Comparison of ENCODE assay signal across 8 mouse cellular contexts in the genomic region with DNA sequence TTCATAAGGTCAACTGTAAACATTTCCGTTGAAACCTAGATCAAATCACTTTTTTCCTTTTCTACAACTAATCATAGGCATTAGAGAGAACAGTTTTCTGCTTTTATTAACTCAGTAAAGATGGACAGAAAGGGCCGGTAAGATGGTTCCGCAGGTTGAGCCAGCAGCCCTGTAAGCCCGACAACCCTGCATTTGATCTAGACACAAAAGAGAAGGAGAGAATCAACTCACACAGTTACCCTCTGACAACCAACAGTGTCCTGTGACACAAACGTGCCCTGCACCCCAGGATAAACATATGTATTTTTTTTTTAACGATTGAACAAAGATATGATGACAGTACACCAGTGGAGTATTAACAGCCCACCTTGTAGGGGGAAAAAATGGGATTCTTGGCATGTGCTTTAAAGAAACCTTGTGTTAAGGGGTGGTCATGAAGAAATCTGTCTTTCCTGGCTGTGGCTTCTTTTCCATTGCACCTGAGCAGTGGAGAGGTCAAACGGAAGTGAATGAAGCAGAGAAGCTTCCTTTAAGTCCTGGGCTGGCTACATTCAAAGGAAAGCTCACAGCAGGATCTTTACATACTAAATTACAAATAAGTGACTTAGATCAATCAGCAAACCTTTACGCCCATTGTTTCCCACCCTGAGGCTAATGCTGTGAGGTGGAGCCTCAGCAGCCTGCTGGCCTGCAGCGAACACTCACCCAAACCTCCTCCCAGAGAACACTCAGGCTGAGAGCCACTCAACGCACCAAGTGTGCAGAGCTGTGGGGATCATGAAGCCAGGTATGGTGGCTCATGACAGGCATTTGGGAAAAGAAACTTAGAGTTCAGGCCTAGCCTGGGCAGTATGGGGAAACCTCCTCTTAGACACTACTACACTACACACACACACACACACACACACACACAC.
A peak's percentile ranks its signal among the peaks of the same experiment; 100 is the strongest.
DNase-seq lines count a peak whose midpoint lies in the region; ATAC-seq and TF ChIP-seq lines count a peak whose summit lies in the region.

No protein-coding gene starts in this region.

- no peaks in the 10 kb centered on the region for H3K36me3 ChIP-seq in forebrain, embryonic 16.5 days (ENCODE audit: control insufficient read depth, insufficient read depth)
- H3K36me3 ChIP-seq in forebrain, postnatal 0 days (ENCODE audit: insufficient read depth) = no peaks in the 10 kb centered on the region
- H3K36me3 ChIP-seq in testis, adult 2 months (ENCODE audit: control insufficient read depth, insufficient read depth, low read length) = no peaks in the 10 kb centered on the region
- no peaks in the 10 kb centered on the region for H3K36me3 ChIP-seq in stomach, postnatal 0 days (ENCODE audit: control insufficient read depth, insufficient read depth, low read length)

- H3K4me2 ChIP-seq in forebrain, embryonic 16.5 days (ENCODE audit: low read length) = 0 out of 2 replicates have a peak overlapping the region, but pooled peaks have one; percentile 21
- no peak overlapping the region for H3K4me2 ChIP-seq in forebrain, postnatal 0 days (ENCODE audit: low read depth)
- H3K4me2 ChIP-seq in stomach, postnatal 0 days (replicated peaks; ENCODE audit: low read depth) = no peak overlapping the region

- no peak for TF ChIP-seq EP300 in stomach, postnatal 0 days (optimal IDR thresholded peaks at IDR 0.05)

- no peak overlapping the region for H3K9ac ChIP-seq in forebrain, embryonic 16.5 days (replicated peaks; ENCODE audit: low read depth, low read length)
- H3K9ac ChIP-seq in forebrain, postnatal 0 days = no peak overlapping the region
- H3K9ac ChIP-seq in stomach, postnatal 0 days (ENCODE audit: low read length) = no peak overlapping the region

- peaks cover 11% of the 10 kb centered on the region for H3K27me3 ChIP-seq in forebrain, embryonic 16.5 days (replicated peaks; ENCODE audit: control insufficient read depth, insufficient read depth, low read length)
- H3K27me3 ChIP-seq in forebrain, postnatal 0 days (ENCODE audit: insufficient read depth, low read length) = peaks cover 8% of the 10 kb centered on the region; the same call in 1 of the 2 replicates
- H3K27me3 ChIP-seq in testis, adult 2 months (ENCODE audit: control insufficient read depth, insufficient read depth, low read length) = no peaks in the 10 kb centered on the region
- no peaks in the 10 kb centered on the region for H3K27me3 ChIP-seq in stomach, postnatal 0 days (ENCODE audit: control insufficient read depth, insufficient read depth, low read length)

- ATAC-seq in forebrain, embryonic 16.5 days = peak; percentile 29; the same call in 1 of the 2 replicates
- no peak; the same call in 1 of the 2 replicates for ATAC-seq in forebrain, postnatal 0 days
- ATAC-seq in stomach, postnatal 0 days (ENCODE audit: low FRiP score, low TSS enrichment) = peak; percentile 28; the same call in 1 of the 2 replicates

- TF ChIP-seq POLR2A in testis, adult 2 months (IDR thresholded peaks at IDR 0.05; ENCODE audit: control insufficient read depth, low read depth, low read length) = no peak
- peak; percentile 19; the same call in 1 of the 2 replicates for TF ChIP-seq POLR2A in lung, adult 2 months (IDR thresholded peaks at IDR 0.05; ENCODE audit: borderline replicate concordance, extremely low read depth, low read depth, low read length)

- 18% methylated on average over 10 of the region's 10 CpGs for WGBS in forebrain, embryonic 16.5 days
- WGBS in forebrain, postnatal 0 days = 19% methylated on average over 10 of the region's 10 CpGs
- 20% methylated on average over 10 of the region's 10 CpGs for WGBS in lung, adult 2 months
- WGBS in stomach, postnatal 0 days = 24% methylated on average over 10 of the region's 10 CpGs

- no peak overlapping the region for H3K27ac ChIP-seq in forebrain, embryonic 16.5 days (ENCODE audit: low read length)
- no peak overlapping the region for H3K27ac ChIP-seq in forebrain, postnatal 0 days (ENCODE audit: low read depth, low read length)
- 0 out of 2 replicates have a peak overlapping the region, but pooled peaks have one; percentile 12 for H3K27ac ChIP-seq in testis, adult 2 months (ENCODE audit: control insufficient read depth, insufficient read depth, low read depth, low read length)
- 0 out of 2 replicates have a peak overlapping the region, but pooled peaks have one; percentile 13 for H3K27ac ChIP-seq in stomach, postnatal 0 days (replicated peaks)

- no peak for DNase-seq in forebrain, postnatal 0 days
- no peak for DNase-seq in testis, postnatal 14 days (ENCODE audit: low spot score)
- DNase-seq in lung, adult 2 months = peak; percentile 78
- DNase-seq in stomach, postnatal 0 days (ENCODE audit: low spot score) = no peak
- no peak for DNase-seq in T-cell, adult 2 months (ENCODE audit: low spot score)
- DNase-seq in cerebellum, postnatal 4 days (ENCODE audit: low spot score in 2 of 2) = no peak

- H3K4me3 ChIP-seq in forebrain, embryonic 16.5 days (replicated peaks; ENCODE audit: low read length) = no peak overlapping the region
- H3K4me3 ChIP-seq in forebrain, postnatal 0 days (ENCODE audit: low read depth, low read length) = no peak overlapping the region
- no peak overlapping the region for H3K4me3 ChIP-seq in testis, adult 2 months (ENCODE audit: control insufficient read depth, low read depth, low read length)
- no peak overlapping the region for H3K4me3 ChIP-seq in lung, adult 2 months (replicated peaks; ENCODE audit: extremely low read depth, low read depth, low read length)
- H3K4me3 ChIP-seq in stomach, postnatal 0 days (ENCODE audit: low read depth, low read length) = no peak overlapping the region

- peaks cover 4% of the 10 kb centered on the region; the same call in 1 of the 2 replicates for H3K4me1 ChIP-seq in forebrain, embryonic 16.5 days (replicated peaks; ENCODE audit: control insufficient read depth, insufficient read depth, low read length)
- no peaks in the 10 kb centered on the region for H3K4me1 ChIP-seq in forebrain, postnatal 0 days (ENCODE audit: insufficient read depth)
- H3K4me1 ChIP-seq in testis, adult 2 months (ENCODE audit: control insufficient read depth, insufficient read depth, low read length) = peaks cover 4% of the 10 kb centered on the region; the same call in 1 of the 2 replicates
- peaks cover 16% of the 10 kb centered on the region for H3K4me1 ChIP-seq in lung, adult 2 months (ENCODE audit: control insufficient read depth, insufficient read depth, low read length)
- H3K4me1 ChIP-seq in stomach, postnatal 0 days (replicated peaks; ENCODE audit: control insufficient read depth, insufficient read depth) = no peaks in the 10 kb centered on the region

- no peaks in the 10 kb centered on the region for H3K9me3 ChIP-seq in forebrain, embryonic 16.5 days (ENCODE audit: control insufficient read depth, low read length)
- no peaks in the 10 kb centered on the region for H3K9me3 ChIP-seq in forebrain, postnatal 0 days (ENCODE audit: low read length)
- no peaks in the 10 kb centered on the region for H3K9me3 ChIP-seq in stomach, postnatal 0 days (ENCODE audit: control insufficient read depth, low read length)

- TF ChIP-seq CTCF in forebrain, postnatal 0 days (IDR thresholded peaks at IDR 0.05; ENCODE audit: low read depth) = no peak
- no peak for TF ChIP-seq CTCF in testis, adult 2 months (IDR thresholded peaks at IDR 0.05; ENCODE audit: control insufficient read depth, insufficient read depth, insufficient replicate concordance, low read depth, low read length)
- no peak for TF ChIP-seq CTCF in lung, adult 2 months (IDR thresholded peaks at IDR 0.05; ENCODE audit: insufficient read depth, low read length)
- no peak for TF ChIP-seq CTCF in stomach, postnatal 0 days (IDR thresholded peaks at IDR 0.05; ENCODE audit: low read depth)

Comparison
In these comparisons a context has a peak if more than half of its experiments do, and no peak if none do; other contexts are left out.
1. H3K27ac ChIP-seq: peak in testis, adult 2 months (single experiment) and stomach, postnatal 0 days (single experiment); none in forebrain, embryonic 16.5 days (single experiment) and forebrain, postnatal 0 days (single experiment).